Mouse (Mus musculus) megakaryocyte-erythroid progenitor cell, adult 5-6 weeks (primary cell): ENCODE measurements around the gene Herpud2. TPM values are rescaled to one million over a fixed set of nuclear protein-coding genes. Genes with fewer than 3 reads are reported as not detected.
A peak's percentile ranks its signal among the peaks of the same experiment; 100 is the strongest.
"Not testable (repeated sequence)": the region's sequence is repeated elsewhere in the genome, so short reads cannot be mapped to it uniquely, and the experiment has no call there.

Source experiments
- ATAC-seq: replicated peaks from 2 replicates; pipeline ENCODE4 v1.8.0; 2016; ENCODE audit warnings: mild to moderate bottlenecking, inconsistent platforms; ENCODE audit not compliant: severe bottlenecking, poor library complexity, low FRiP score, low TSS enrichment
- total RNA-seq, 2 experiments: library from RNA; stranded (forward) in 1 of 2; stranded (reverse) in 1 of 2; fragments of 200-1000, 215-1000 nt in 1 of 2; fragments of >200 nt in 1 of 2; fragmentation: Nextera tagmentation in 1 of 2; gene quantifications; 2 replicates each; pipeline ENCODE4 v1.2.3; 2014 to 2017

The Herpud2 gene
- total RNA-seq, 2 experiments from 2014 or later: 13.9 to 28.0 TPM

GRCm38 (mm10) chr9:25150791-25151610 is 619 bp downstream of the Herpud2 start:
- peak; percentile 5; the same call in 1 of the 2 replicates for ATAC-seq

GRCm38 (mm10) chr9:25148767-25149166 is 2.9 kb downstream of the Herpud2 start:
- peak; percentile 64 for ATAC-seq

- no peak for ATAC-seq
Observed at GRCm38 (mm10) chr9:25145925-25146324, 5.7 kb downstream of the Herpud2 start.

- ATAC-seq: peak; percentile 58
Observed at GRCm38 (mm10) chr9:25143950-25144349, 7.7 kb downstream of the Herpud2 start.

- ATAC-seq: 0 out of 2 replicates have a peak, but pooled peaks have one; percentile 33
Observed at GRCm38 (mm10) chr9:25142988-25143387, 8.6 kb downstream of the Herpud2 start.

GRCm38 (mm10) chr9:25142041-25142440 is 9.6 kb downstream of the Herpud2 start:
- ATAC-seq: no peak

GRCm38 (mm10) chr9:25140330-25140729 is 11.3 kb downstream of the Herpud2 start:
- ATAC-seq: no peak

- no peak for ATAC-seq
Observed at GRCm38 (mm10) chr9:25138900-25139299, 12.7 kb downstream of the Herpud2 start.

GRCm38 (mm10) chr9:25132920-25133319 is 18.7 kb downstream of the Herpud2 start:
- ATAC-seq: peak; percentile 77

GRCm38 (mm10) chr9:25132253-25132652 is 19.4 kb downstream of the Herpud2 start:
- ATAC-seq: 0 out of 2 replicates have a peak, but pooled peaks have one; percentile 41

- ATAC-seq: no peak
Observed at GRCm38 (mm10) chr9:25124048-25124447, 27.6 kb downstream of the Herpud2 start.

- ATAC-seq: not testable (repeated sequence)
Observed at GRCm38 (mm10) chr9:25123590-25123989, 28.0 kb downstream of the Herpud2 start.

GRCm38 (mm10) chr9:25104638-25105037 is 47.0 kb downstream of the Herpud2 start:
- peak; percentile 96 for ATAC-seq

GRCm38 (mm10) chr9:25102881-25103280 is 48.7 kb downstream of the Herpud2 start:
- no peak for ATAC-seq

GRCm38 (mm10) chr9:25090853-25091252 is 60.8 kb downstream of the Herpud2 start:
- no peak for ATAC-seq

GRCm38 (mm10) chr9:25089122-25089521 is 62.5 kb downstream of the Herpud2 start, which contains the start of gene Gm10181:
Gm10181 (plus strand) TSS chr9:25089422.
- ATAC-seq: no peak

GRCm38 (mm10) chr9:25076505-25076904 is 75.1 kb downstream of the Herpud2 start:
- no peak for ATAC-seq

- ATAC-seq: no peak
Observed at GRCm38 (mm10) chr9:25075977-25076376, 75.6 kb downstream of the Herpud2 start.

GRCm38 (mm10) chr9:25072666-25073065 is 79.0 kb downstream of the Herpud2 start:
- no peak for ATAC-seq

- no peak for ATAC-seq
Observed at GRCm38 (mm10) chr9:25058726-25059125, 92.9 kb downstream of the Herpud2 start.
